Comparison of ENCODE assay signal across 11 mouse cellular contexts in the genomic region with DNA sequence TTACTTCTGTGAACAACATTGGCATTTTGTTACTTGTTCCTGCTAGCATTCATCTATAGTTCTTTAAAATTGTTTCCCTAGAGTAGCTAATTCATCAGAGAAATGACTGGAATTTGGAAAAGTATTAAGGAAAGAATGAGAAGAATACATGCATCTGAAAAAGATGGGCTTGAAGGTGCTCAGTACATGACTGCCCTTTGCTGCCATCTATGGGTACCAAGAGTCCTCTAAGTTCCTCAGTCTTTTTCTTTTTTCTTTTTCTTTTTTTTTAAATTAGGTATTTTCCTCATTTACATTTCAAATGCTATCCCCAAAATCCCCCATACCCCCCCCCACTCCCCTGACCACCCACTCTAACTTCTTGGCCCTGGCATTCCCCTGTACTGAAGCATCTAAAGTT. TPM values are rescaled to one million over a fixed set of nuclear protein-coding genes. Genes with fewer than 3 reads are reported as not detected.
A peak's percentile ranks its signal among the peaks of the same experiment; 100 is the strongest.
DNase-seq lines count a peak whose midpoint lies in the region; ATAC-seq and TF ChIP-seq lines count a peak whose summit lies in the region.
"Had no signal": no experiment of that assay in that cellular context is flagged by ENCODE, and none has a peak within 500 bp of the region (broad histone marks: within the 10 kb centered on the region; RNA-seq: fewer than 3 reads in every experiment).

No protein-coding gene starts in this region.

- H3K27ac ChIP-seq in forebrain, embryonic 14.5 days (ENCODE audit: low read depth, low read length): no peak overlapping the region
- no peak overlapping the region for H3K27ac ChIP-seq in forebrain, embryonic 13.5 days
- no peak overlapping the region for H3K27ac ChIP-seq in limb, embryonic 14.5 days (replicated peaks; ENCODE audit: low read depth, low read length)
- no peak overlapping the region for H3K27ac ChIP-seq in limb, embryonic 10.5 days
- no peak overlapping the region for H3K27ac ChIP-seq in CH12.LX (ENCODE audit: insufficient read depth, low read depth)
- H3K27ac ChIP-seq: hindbrain, embryonic 12.5 days; stomach, embryonic 15.5 days had no signal

- dilution Hi-C loops in CH12.LX (cut with MboI; ENCODE audit: extremely low pct_ligation_motif_present, extremely low pct_unique_long_range_greater_than_20kb, low sequenced_read_pairs): no loop called here

- H3K79me2 ChIP-seq in CH12.LX (replicated peaks; ENCODE audit: control insufficient read depth, extremely low read depth, insufficient read depth, poor library complexity, severe bottlenecking): no peaks in the 10 kb centered on the region

- ATAC-seq in forebrain, embryonic 14.5 days: 0 out of 2 replicates have a peak, but pooled peaks have one; percentile 42
- no peak for ATAC-seq in forebrain, embryonic 13.5 days
- no peak for ATAC-seq in limb, embryonic 14.5 days (ENCODE audit: low FRiP score, low read depth)

- TF ChIP-seq CTCF in CH12.LX (conservative IDR thresholded peaks at IDR 0.05 in 1 of 2, IDR thresholded peaks at IDR 0.05 in 1 of 2; ENCODE audit: low read depth in 2 of 2, low read length in 2 of 2): peak in 1 of 2 experiments; percentile 59; a peak in 2 of 4 replicates

- TF ChIP-seq EP300 in CH12.LX (IDR thresholded peaks at IDR 0.05; ENCODE audit: low read length): no peak

- H3K36me3 ChIP-seq in forebrain, embryonic 14.5 days (ENCODE audit: control insufficient read depth, insufficient read depth, low read length): no peaks in the 10 kb centered on the region
- no peaks in the 10 kb centered on the region for H3K36me3 ChIP-seq in forebrain, embryonic 13.5 days (ENCODE audit: poor library complexity, severe bottlenecking)
- no peaks in the 10 kb centered on the region for H3K36me3 ChIP-seq in limb, embryonic 14.5 days (ENCODE audit: control insufficient read depth, insufficient read depth, low read length)
- no peaks in the 10 kb centered on the region for H3K36me3 ChIP-seq in limb, embryonic 10.5 days
- H3K36me3 ChIP-seq in CH12.LX (replicated peaks in 1 of 2; ENCODE audit: control insufficient read depth in 1 of 2, insufficient read depth in 1 of 2, low read length in 1 of 2): no peaks in the 10 kb centered on the region
- H3K36me3 ChIP-seq: hindbrain, embryonic 12.5 days; stomach, embryonic 15.5 days had no signal

- in situ Hi-C loops in CH12.LX (cut with MboI; ENCODE audit: low pct_ligation_motif_present, low pct_unique_long_range_greater_than_20kb, low sequenced_read_pairs): no loop called here

- no peaks in the 10 kb centered on the region for H3K4me1 ChIP-seq in forebrain, embryonic 14.5 days (ENCODE audit: control insufficient read depth, insufficient read depth, low read length)
- H3K4me1 ChIP-seq in forebrain, embryonic 13.5 days: no peaks in the 10 kb centered on the region
- no peaks in the 10 kb centered on the region for H3K4me1 ChIP-seq in limb, embryonic 14.5 days (ENCODE audit: control insufficient read depth, insufficient read depth, low read length)
- no peaks in the 10 kb centered on the region for H3K4me1 ChIP-seq in limb, embryonic 10.5 days
- no peaks in the 10 kb centered on the region for H3K4me1 ChIP-seq in CH12.LX (ENCODE audit: control insufficient read depth in 1 of 2, insufficient read depth in 2 of 2)
- H3K4me1 ChIP-seq: hindbrain, embryonic 12.5 days; stomach, embryonic 15.5 days had no signal

- no peak overlapping the region for H3K4me2 ChIP-seq in forebrain, embryonic 14.5 days (ENCODE audit: low read length)
- H3K4me2 ChIP-seq in forebrain, embryonic 13.5 days: no peak overlapping the region
- no peak overlapping the region for H3K4me2 ChIP-seq in limb, embryonic 14.5 days (replicated peaks; ENCODE audit: low read depth, low read length, severe bottlenecking)
- H3K4me2 ChIP-seq in CH12.LX (ENCODE audit: insufficient read depth, low read depth, poor library complexity, severe bottlenecking): no peak overlapping the region
- H3K4me2 ChIP-seq: hindbrain, embryonic 12.5 days; stomach, embryonic 15.5 days had no signal

- DNase-seq in forebrain, embryonic 14.5 days (ENCODE audit: low spot score): peak; percentile 43
- DNase-seq in limb, embryonic 14.5 days (ENCODE audit: low spot score): peak; percentile 21
- no peak for DNase-seq in limb, embryonic 10.5 days (ENCODE audit: low spot score)
- DNase-seq in CH12.LX (ENCODE audit: extremely low read depth): peak; percentile 35
- DNase-seq in induced T-regulatory cell, adult 2 months (ENCODE audit: low read depth): peak; percentile 42
- DNase-seq in layer of hippocampus, postnatal 10 days (ENCODE audit: low spot score in 2 of 2): no peak
- DNase-seq in cerebellum, postnatal 25 days: no peak

- H3K9me3 ChIP-seq in forebrain, embryonic 14.5 days (replicated peaks; ENCODE audit: control insufficient read depth, low read length): no peaks in the 10 kb centered on the region
- H3K9me3 ChIP-seq in forebrain, embryonic 13.5 days (replicated peaks): no peaks in the 10 kb centered on the region
- no peaks in the 10 kb centered on the region for H3K9me3 ChIP-seq in limb, embryonic 14.5 days (ENCODE audit: control insufficient read depth, low read length)
- H3K9me3 ChIP-seq in limb, embryonic 10.5 days (replicated peaks): no peaks in the 10 kb centered on the region
- no peaks in the 10 kb centered on the region for H3K9me3 ChIP-seq in CH12.LX (replicated peaks; ENCODE audit: low read length)
- H3K9me3 ChIP-seq: hindbrain, embryonic 12.5 days; stomach, embryonic 15.5 days had no signal

- no peak overlapping the region for H3K9ac ChIP-seq in forebrain, embryonic 14.5 days (ENCODE audit: low read length)
- H3K9ac ChIP-seq in forebrain, embryonic 13.5 days: no peak overlapping the region
- H3K9ac ChIP-seq in limb, embryonic 14.5 days (ENCODE audit: low read depth, low read length, severe bottlenecking): no peak overlapping the region
- H3K9ac ChIP-seq in CH12.LX (ENCODE audit: insufficient read depth, low read depth): no peak overlapping the region
- H3K9ac ChIP-seq: hindbrain, embryonic 12.5 days; stomach, embryonic 15.5 days had no signal

- TF ChIP-seq RAD21 in CH12.LX (IDR thresholded peaks at IDR 0.05; ENCODE audit: low read depth, low read length): peak; percentile 59

- no peak for TF ChIP-seq POLR2A in limb, embryonic 14.5 days (IDR thresholded peaks at IDR 0.05; ENCODE audit: borderline replicate concordance, extremely low read depth, insufficient read depth, insufficient read length)
- TF ChIP-seq POLR2A in CH12.LX (IDR thresholded peaks at IDR 0.05; ENCODE audit: low read depth, low read length): no peak

- no peaks in the 10 kb centered on the region for H3K27me3 ChIP-seq in forebrain, embryonic 14.5 days (replicated peaks; ENCODE audit: control insufficient read depth, insufficient read depth, low read length)
- H3K27me3 ChIP-seq in forebrain, embryonic 13.5 days: no peaks in the 10 kb centered on the region
- H3K27me3 ChIP-seq in limb, embryonic 14.5 days (ENCODE audit: control insufficient read depth, insufficient read depth, low read length): no peaks in the 10 kb centered on the region
- H3K27me3 ChIP-seq in limb, embryonic 10.5 days (ENCODE audit: low read depth, poor library complexity, severe bottlenecking): no peaks in the 10 kb centered on the region
- H3K27me3 ChIP-seq in CH12.LX (replicated peaks): no peaks in the 10 kb centered on the region
- H3K27me3 ChIP-seq: hindbrain, embryonic 12.5 days; stomach, embryonic 15.5 days had no signal

- no peak overlapping the region for H3K4me3 ChIP-seq in forebrain, embryonic 14.5 days (ENCODE audit: low read depth, low read length)
- no peak overlapping the region for H3K4me3 ChIP-seq in forebrain, embryonic 13.5 days
- no peak overlapping the region for H3K4me3 ChIP-seq in limb, embryonic 14.5 days (replicated peaks; ENCODE audit: low read length)
- H3K4me3 ChIP-seq in limb, embryonic 10.5 days: no peak overlapping the region
- H3K4me3 ChIP-seq in CH12.LX (replicated peaks in 1 of 3; ENCODE audit: low read depth in 2 of 3, low read length in 2 of 3, poor library complexity in 1 of 3): no peak overlapping the region
- H3K4me3 ChIP-seq: hindbrain, embryonic 12.5 days; stomach, embryonic 15.5 days had no signal

TF ChIP-seq in CH12.LX, 34 proteins besides CTCF, POLR2A, EP300 and RAD21:
- TF ChIP-seq USF1 (IDR thresholded peaks at IDR 0.05; ENCODE audit: low read depth, low read length) (no peak), ZNF384 (IDR thresholded peaks at IDR 0.05; ENCODE audit: low read depth, low read length) (peak; percentile 69), UBTF (IDR thresholded peaks at IDR 0.05; ENCODE audit: low read depth, low read length) (no peak), SMC3 (IDR thresholded peaks at IDR 0.05; ENCODE audit: low read depth, low read length) (peak; percentile 40; the same call in 1 of the 2 replicates), MAZ (IDR thresholded peaks at IDR 0.05; ENCODE audit: low read depth, low read length) (no peak), JUN (IDR thresholded peaks at IDR 0.05; ENCODE audit: insufficient read depth, low read depth, low read length) (no peak), E2F4 (IDR thresholded peaks at IDR 0.05; ENCODE audit: insufficient replicate concordance, low read depth, low read length) (no peak), ELF1 (IDR thresholded peaks at IDR 0.05; ENCODE audit: low read depth, low read length) (no peak)

RNA-seq across cellular contexts. Expression of a gene that starts 11.3 kb away (rescaled TPM):
- not detected in 2 replicates for polyA plus RNA-seq in forebrain, embryonic 14.5 days (2014; fragmentation: Nextera tagmentation; extraction: Ambion mirVana)
- polyA plus RNA-seq in forebrain, embryonic 13.5 days (2015; fragmentation: Nextera tagmentation; extraction: Ambion mirVana): not detected in 2 replicates
- 0.63 and 1.3 TPM in 2 replicates for polyA plus RNA-seq in limb, embryonic 14.5 days (2012; rRNA removed)
- polyA plus RNA-seq in limb, embryonic 14.5 days (2014; fragmentation: Nextera tagmentation; extraction: Ambion mirVana): 2.0 and 2.1 TPM in 2 replicates
- 0.21 and 0.59 TPM in 2 replicates for polyA plus RNA-seq in limb, embryonic 10.5 days (2016; fragmentation: Nextera tagmentation; extraction: Ambion mirVana)
- 0.04 TPM in 2 replicates for total RNA-seq in CH12.LX (2012; rRNA removed)
- total RNA-seq in CH12.LX (2014; rRNA removed): 0.08 and 0.13 TPM in 2 replicates
- 0.16 and 0.19 TPM in 2 replicates for polyA plus RNA-seq in CH12.LX (2012; ENCODE audit: insufficient read length, low read depth)
- not detected for total RNA-seq in layer of hippocampus, postnatal 10 days (2021)
- total RNA-seq: megakaryocyte-erythroid progenitor cell, adult 5-6 weeks had no signal

Comparison
In these comparisons a context has a peak if more than half of its experiments do, and no peak if none do; other contexts are left out.
1. DNase-seq: peak in forebrain, embryonic 14.5 days (single experiment), limb, embryonic 14.5 days (single experiment), CH12.LX (single experiment) and induced T-regulatory cell, adult 2 months (single experiment); none in limb, embryonic 10.5 days (single experiment), layer of hippocampus, postnatal 10 days (0 of 2) and cerebellum, postnatal 25 days (0 of 2).